Mouse (Mus musculus): ENCODE measurements at regions not wholly inside any gene's neighbourhood (a gene's known extent, or its start where the extent isn't known, plus 50 kb on each side); places are given as distances from the start of the nearest gene placed in this dataset.
"Not testable (repeated sequence)": the region's sequence is repeated elsewhere in the genome, so short reads cannot be mapped to it uniquely, and the experiment has no call there.

DNA sequence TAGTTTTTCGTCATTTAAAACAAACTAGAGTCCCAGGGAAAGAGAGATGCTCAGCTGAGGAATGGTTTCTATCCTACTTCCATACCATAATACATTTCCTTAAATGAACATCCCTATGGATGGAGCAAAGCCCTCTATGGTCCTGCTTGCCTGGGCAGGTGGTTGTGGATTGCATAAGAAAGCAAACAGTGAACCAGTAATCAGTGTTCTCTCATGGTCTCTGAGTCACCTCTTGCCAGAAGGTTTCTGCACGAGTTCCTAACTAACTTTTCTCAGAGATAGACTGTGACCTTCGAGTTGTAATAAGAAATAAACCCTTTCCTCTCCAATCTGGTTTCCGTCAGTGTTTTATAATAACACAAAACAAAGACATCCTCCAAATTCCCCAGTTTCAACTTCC lies 62.9 kb upstream of the Bet1 start:
- DNase-seq (ENCODE audit: low read depth, low spot score): no peak
- TF ChIP-seq CTCF (IDR thresholded peaks at IDR 0.05): no peak
- no peak for ATAC-seq
- in situ Hi-C loops (cut with MboI; ENCODE audit: low pct_unique_long_range_greater_than_20kb): no loop called here
- H3K27me3 ChIP-seq: peaks cover 21% of the 10 kb centered on the region
- ChIA-PET CTCF (no interaction called here), POLR2A (no interaction called here)

DNA sequence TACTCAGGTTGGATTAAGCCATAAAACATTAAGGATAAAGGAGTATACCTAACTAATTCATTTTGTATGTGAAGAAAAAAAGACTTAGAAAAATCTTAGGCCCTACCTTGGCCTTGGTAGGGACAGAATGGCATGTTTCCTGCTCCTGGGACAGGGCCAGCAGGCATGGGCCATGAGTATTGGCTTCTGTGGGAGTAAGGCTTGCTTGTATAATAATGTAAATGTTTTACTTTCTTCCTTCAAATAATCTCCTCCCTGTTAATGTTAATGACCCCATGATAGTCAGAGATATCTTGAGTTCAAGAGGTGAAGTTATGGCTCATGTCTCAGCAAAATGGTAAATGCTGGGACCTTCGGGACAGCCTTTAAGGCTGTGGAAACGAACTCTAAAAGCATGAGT lies 71.5 kb upstream of the Bet1 start:
- POLR2A ChIA-PET: no interaction called here
- in situ Hi-C loops (cut with MboI; ENCODE audit: low pct_unique_long_range_greater_than_20kb): no loop called here
- DNase-seq (ENCODE audit: low read depth, low spot score): no peak
- peaks cover 6% of the 10 kb centered on the region for H3K27me3 ChIP-seq
- no peak for TF ChIP-seq CTCF (IDR thresholded peaks at IDR 0.05)
- CTCF ChIA-PET: interaction anchor here (1.0 kb wide), 1 partner anchor 14 kb away, joined by 3 read pairs; no protein-coding TSS in a partner anchor
- no peak for ATAC-seq

GRCm38 (mm10) chr6:4163733-4164132 lies 77.0 kb upstream of the Bet1 start:
- no peak for DNase-seq (ENCODE audit: low read depth, low spot score)
- peaks cover 6% of the 10 kb centered on the region for H3K27me3 ChIP-seq
- ChIA-PET CTCF (interaction anchor here (1.4 kb wide), 1 partner anchor 20 kb away, joined by 3 read pairs; no protein-coding TSS in a partner anchor), POLR2A (no interaction called here)
- in situ Hi-C loops (cut with MboI; ENCODE audit: low pct_unique_long_range_greater_than_20kb): no loop called here
- ATAC-seq: no peak
- TF ChIP-seq CTCF (IDR thresholded peaks at IDR 0.05): no peak

- ChIA-PET CTCF (no interaction called here), POLR2A (no interaction called here)
- no peak for DNase-seq (ENCODE audit: low read depth, low spot score)
- ATAC-seq: no peak
- in situ Hi-C loops (cut with MboI; ENCODE audit: low pct_unique_long_range_greater_than_20kb): no loop called here
- H3K27me3 ChIP-seq: peaks cover 16% of the 10 kb centered on the region
- TF ChIP-seq CTCF (IDR thresholded peaks at IDR 0.05): no peak
Measured at GRCm38 (mm10) chr6:4167112-4167511, 80.3 kb upstream of the Bet1 start.

GRCm38 (mm10) chr6:4167757-4168156 lies 81.0 kb upstream of the Bet1 start:
- no peak for ATAC-seq
- peaks cover 16% of the 10 kb centered on the region for H3K27me3 ChIP-seq
- DNase-seq (ENCODE audit: low read depth, low spot score): no peak
- in situ Hi-C loops (cut with MboI; ENCODE audit: low pct_unique_long_range_greater_than_20kb): no loop called here
- ChIA-PET POLR2A (no interaction called here), CTCF (no interaction called here)
- TF ChIP-seq CTCF (IDR thresholded peaks at IDR 0.05): no peak

DNA sequence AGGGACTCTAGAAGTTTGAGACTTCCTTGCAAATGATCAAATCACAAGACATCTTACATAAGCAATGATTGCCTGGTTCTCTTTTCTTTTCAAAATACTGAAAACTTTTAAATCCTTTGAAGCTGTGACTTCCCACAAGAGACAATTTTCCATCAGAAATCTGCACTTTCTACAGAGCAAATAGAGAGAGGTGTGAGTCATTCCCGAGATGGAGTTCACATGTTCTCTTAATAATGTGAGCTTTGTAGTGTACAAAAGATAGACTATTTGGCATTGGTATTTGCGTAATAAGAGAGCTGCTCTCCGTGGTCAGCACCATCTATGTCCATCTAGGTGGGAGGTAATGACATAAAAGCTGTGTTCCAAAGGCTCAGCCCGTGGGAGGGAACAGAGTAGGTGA lies 84.8 kb upstream of the Bet1 start:
- TF ChIP-seq CTCF (IDR thresholded peaks at IDR 0.05): no peak
- ChIA-PET POLR2A (no interaction called here), CTCF (interaction anchor here (1.5 kb wide), 1 partner anchor 13 kb away, joined by 3 read pairs; no protein-coding TSS in a partner anchor)
- in situ Hi-C loops (cut with MboI; ENCODE audit: low pct_unique_long_range_greater_than_20kb): no loop called here
- no peak for ATAC-seq
- H3K27me3 ChIP-seq: peaks cover 16% of the 10 kb centered on the region
- DNase-seq (ENCODE audit: low read depth, low spot score): no peak

DNA sequence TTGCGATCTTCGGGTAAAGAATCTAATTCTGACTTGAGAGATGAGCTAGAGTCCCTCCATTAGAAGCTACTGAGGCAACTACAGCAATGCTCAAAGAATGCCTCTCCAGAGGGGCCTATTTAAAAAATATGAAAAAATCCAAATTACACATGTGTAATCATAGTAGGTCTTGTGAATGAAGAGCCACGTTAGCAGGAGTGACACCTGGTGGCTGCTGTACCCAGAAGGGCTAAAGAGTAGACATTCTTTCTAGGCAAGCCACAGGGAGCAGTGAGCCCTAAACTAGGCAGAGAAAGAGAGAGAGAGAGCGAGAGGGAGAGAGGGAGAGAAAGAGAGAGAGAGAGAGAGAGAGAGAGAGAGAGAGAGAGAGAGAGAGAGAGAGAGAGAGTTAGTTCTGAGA lies 100.9 kb upstream of the Bet1 start:
- DNase-seq (ENCODE audit: low read depth, low spot score) (no peak), ATAC-seq (no peak)
- H3K27me3 ChIP-seq: peaks cover 15% of the 10 kb centered on the region
- ChIA-PET CTCF (no interaction called here), POLR2A (no interaction called here)
- no peak for TF ChIP-seq CTCF (IDR thresholded peaks at IDR 0.05)
- in situ Hi-C loops (cut with MboI; ENCODE audit: low pct_unique_long_range_greater_than_20kb): no loop called here

GRCm38 (mm10) chr6:4190976-4191375 lies 104.2 kb upstream of the Bet1 start:
- POLR2A ChIA-PET; CTCF ChIA-PET; DNase-seq (ENCODE audit: low read depth, low spot score); in situ Hi-C loops (cut with MboI; ENCODE audit: low pct_unique_long_range_greater_than_20kb); ATAC-seq: not testable (repeated sequence)
- H3K27me3 ChIP-seq: peaks cover 29% of the 10 kb centered on the region

- ChIA-PET CTCF (no interaction called here), POLR2A (no interaction called here)
- H3K27me3 ChIP-seq: peaks cover 42% of the 10 kb centered on the region
- no peak for TF ChIP-seq CTCF (IDR thresholded peaks at IDR 0.05)
- no peak for ATAC-seq
- in situ Hi-C loops (cut with MboI; ENCODE audit: low pct_unique_long_range_greater_than_20kb): no loop called here
- DNase-seq (ENCODE audit: low read depth, low spot score): no peak
Measured at GRCm38 (mm10) chr6:4193286-4193685, 106.5 kb upstream of the Bet1 start.

DNA sequence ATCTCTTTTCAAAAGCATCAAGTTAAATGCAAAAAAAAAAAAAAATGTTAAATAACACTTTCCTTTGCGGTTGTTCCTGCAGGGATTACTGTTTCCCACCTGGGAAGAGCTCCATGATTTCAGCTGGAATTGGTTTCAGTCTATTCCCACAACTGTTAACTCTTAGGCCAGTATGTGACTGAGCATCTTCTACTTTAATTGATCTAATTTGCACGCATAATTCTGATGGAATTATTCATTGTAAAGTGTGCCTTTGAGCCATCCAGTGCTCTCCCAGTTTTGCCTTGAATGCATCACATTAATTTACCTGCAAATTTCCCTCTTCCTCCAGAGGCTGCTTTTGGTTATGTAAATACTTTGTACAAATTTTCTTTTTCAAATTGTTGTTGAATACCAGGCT lies 114.4 kb upstream of the Bet1 start:
- POLR2A ChIA-PET: no interaction called here
- CTCF ChIA-PET: no interaction called here
- no peak for TF ChIP-seq CTCF (IDR thresholded peaks at IDR 0.05)
- DNase-seq (ENCODE audit: low read depth, low spot score) (no peak), ATAC-seq (no peak)
- in situ Hi-C loops (cut with MboI; ENCODE audit: low pct_unique_long_range_greater_than_20kb): no loop called here
- H3K27me3 ChIP-seq: peaks cover 53% of the 10 kb centered on the region

DNA sequence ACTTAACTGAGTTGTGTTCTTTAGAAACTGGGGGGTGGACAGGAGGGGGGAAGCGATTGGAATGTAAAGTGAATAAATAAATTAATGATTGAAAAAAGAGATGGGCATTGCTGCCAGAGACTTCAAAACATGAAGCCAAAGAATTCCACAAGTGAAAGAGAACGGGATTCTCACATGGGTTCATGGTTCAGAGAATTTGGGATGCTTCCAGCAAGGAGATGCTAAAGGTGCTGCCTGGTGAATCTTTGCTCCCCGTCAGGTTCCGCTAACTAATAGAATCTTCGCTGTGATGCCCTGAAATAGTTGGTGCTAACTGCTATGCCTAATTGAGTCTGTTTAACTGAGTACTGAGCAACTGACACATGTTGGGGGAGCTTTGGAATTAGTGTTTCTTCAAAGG lies 118.9 kb upstream of the Bet1 start:
- ATAC-seq (no peak), DNase-seq (ENCODE audit: low read depth, low spot score) (no peak)
- ChIA-PET POLR2A (no interaction called here), CTCF (interaction anchor here (1.6 kb wide), 1 partner anchor 16 kb away, joined by 4 read pairs; no protein-coding TSS in a partner anchor)
- peaks cover 46% of the 10 kb centered on the region for H3K27me3 ChIP-seq
- TF ChIP-seq CTCF (IDR thresholded peaks at IDR 0.05): no peak
- in situ Hi-C loops (cut with MboI; ENCODE audit: low pct_unique_long_range_greater_than_20kb): no loop called here

- TF ChIP-seq CTCF (IDR thresholded peaks at IDR 0.05): no peak
- CTCF ChIA-PET: interaction anchor here (1.7 kb wide), 1 partner anchor 10 kb away, joined by 5 read pairs; no protein-coding TSS in a partner anchor
- POLR2A ChIA-PET: no interaction called here
- in situ Hi-C loops (cut with MboI; ENCODE audit: low pct_unique_long_range_greater_than_20kb): no loop called here
- peaks cover 17% of the 10 kb centered on the region for H3K27me3 ChIP-seq
- DNase-seq (ENCODE audit: low read depth, low spot score) (no peak), ATAC-seq (no peak)
Measured at GRCm38 (mm10) chr6:4245265-4246112, 158.7 kb upstream of the Bet1 start.
